Mouse (Mus musculus) WW6 (cell line): ENCODE data around the gene Stk25.

ENCODE experiments used
- DNase-seq: peaks from one replicate; pipeline ENCODE4 v3.0.0-alpha.2; 2013; ENCODE audit warnings: low read depth, low spot score

Gene Stk25

GRCm38 (mm10) chr1:93669941-93670340, 11.5 kb upstream of the Stk25 start:
- DNase-seq, result no peak

GRCm38 (mm10) chr1:93668791-93669548, 10.5 kb upstream of the Stk25 start:
- peak; percentile 69 for DNase-seq

GRCm38 (mm10) chr1:93667760-93668400, 9.4 kb upstream of the Stk25 start:
- DNase-seq, result peak; percentile 82

GRCm38 (mm10) chr1:93657025-93657360, 1.5 kb downstream of the Stk25 start:
- DNase-seq, result no peak

- DNase-seq, result no peak
Observed at GRCm38 (mm10) chr1:93656325-93657024, 2.0 kb downstream of the Stk25 start.

GRCm38 (mm10) chr1:93654798-93655197, 3.7 kb downstream of the Stk25 start:
- DNase-seq, result no peak

GRCm38 (mm10) chr1:93654275-93654674, 4.2 kb downstream of the Stk25 start:
- DNase-seq, result no peak

GRCm38 (mm10) chr1:93649604-93650172, 8.8 kb downstream of the Stk25 start:
- DNase-seq, result no peak

GRCm38 (mm10) chr1:93642692-93643091, 15.8 kb downstream of the Stk25 start:
- DNase-seq, result no peak

GRCm38 (mm10) chr1:93641978-93642377, 16.5 kb downstream of the Stk25 start:
- DNase-seq, result no peak

- DNase-seq, result no peak
Observed at GRCm38 (mm10) chr1:93636211-93636897, 22.1 kb downstream of the Stk25 start.

GRCm38 (mm10) chr1:93635580-93636192, 22.8 kb downstream of the Stk25 start:
- DNase-seq, result peak; percentile 96

GRCm38 (mm10) chr1:93635091-93635579, 23.3 kb downstream of the Stk25 start:
- DNase-seq, result no peak

GRCm38 (mm10) chr1:93634481-93634891, 24.0 kb downstream of the Stk25 start:
- no peak for DNase-seq

GRCm38 (mm10) chr1:93632723-93633122, 25.7 kb downstream of the Stk25 start:
- no peak for DNase-seq

- no peak for DNase-seq
Observed at GRCm38 (mm10) chr1:93630796-93631195, 27.7 kb downstream of the Stk25 start.

GRCm38 (mm10) chr1:93624502-93624901, 34.0 kb downstream of the Stk25 start:
- DNase-seq, result no peak

GRCm38 (mm10) chr1:93618948-93619347, 39.5 kb downstream of the Stk25 start:
- no peak for DNase-seq

GRCm38 (mm10) chr1:93618059-93618748, 40.3 kb downstream of the Stk25 start:
- no peak for DNase-seq

GRCm38 (mm10) chr1:93609762-93610161, 48.7 kb downstream of the Stk25 start:
- DNase-seq, result no peak
